Mouse (Mus musculus): ENCODE measurements around the gene Pon2.

- TF ChIP-seq POLR2A (IDR thresholded peaks at IDR 0.05; ENCODE audit: borderline replicate concordance, extremely low read depth, insufficient read depth, insufficient read length, poor library complexity, severe bottlenecking) (no peak), CTCF (IDR thresholded peaks at IDR 0.05; ENCODE audit: borderline replicate concordance, extremely low read depth, insufficient read depth, insufficient read length) (no peak)
These were observed 59.5 kb downstream of the Pon2 start for GRCm38 (mm10) chr6:5238799-5239198.

Measured in brain, embryonic 14.5 days (tissue).